Mouse (Mus musculus) stomach, embryonic 16.5 days (tissue): Measurements from ENCODE around the gene Mocs1. TPM values are rescaled to one million over a fixed set of nuclear protein-coding genes. Genes with fewer than 3 reads are reported as not detected.

ENCODE experiments used
- ATAC-seq: fragments of 200-750 bp; cut with Nextera tagmentation; 2 replicates; pipeline ENCODE4 v1.8.0; 2017; ENCODE audit warnings: moderate number of reproducible peaks, moderate TSS enrichment; ENCODE audit not compliant: insufficient read depth, low FRiP score
- H3K27ac ChIP-seq: fragments of 300-500 bp; sonication (generic); 2 replicates; pipeline ENCODE4 v1.5.1; 2014; ENCODE audit warnings: low read length
- H3K27me3 ChIP-seq: fragments of 300-500 bp; sonication (generic); 2 replicates; pipeline ENCODE4 v1.6.1; 2014; ENCODE audit warnings: low read length, control low read depth, mixed read lengths; ENCODE audit not compliant: control insufficient read depth, insufficient read depth
- H3K36me3 ChIP-seq: fragments of 300-500 bp; sonication (generic); 2 replicates; pipeline ENCODE4 v1.6.1; 2014; ENCODE audit warnings: low read length; ENCODE audit not compliant: control insufficient read depth, insufficient read depth
- H3K4me1 ChIP-seq: fragments of 300-500 bp; sonication (generic); 2 replicates; pipeline ENCODE4 v1.6.1; 2014; ENCODE audit warnings: low read length, control low read depth, mixed read lengths; ENCODE audit not compliant: control insufficient read depth, insufficient read depth
- H3K4me2 ChIP-seq: fragments of 300-500 bp; sonication (generic); 2 replicates; pipeline ENCODE4 v1.6.1; 2014; ENCODE audit warnings: low read depth, low read length, mixed read lengths
- H3K4me3 ChIP-seq: fragments of 300-500 bp; sonication (generic); replicated peaks from 2 replicates; pipeline ENCODE4 v1.5.1; 2014; ENCODE audit warnings: mild to moderate bottlenecking, low read length
- H3K9ac ChIP-seq: fragments of 300-500 bp; sonication (generic); 2 replicates; pipeline ENCODE4 v1.6.1; 2014; ENCODE audit warnings: low read length
- H3K9me3 ChIP-seq: fragments of 300-500 bp; sonication (generic); replicated peaks from 2 replicates; pipeline ENCODE4 v1.6.1; 2016; ENCODE audit warnings: low read length, control low read depth; ENCODE audit not compliant: control insufficient read depth
- WGBS: fragments of 180-500 bp; shearing (Covaris S2); extraction: QIAGEN DNeasy Blood & Tissue Kit; methylation state at CpG from one replicate; pipeline ENCODE4 v1.1.7; 2014; 5-methylcytosine and 5-hydroxymethylcytosine counted together
- polyA plus RNA-seq: library from polyadenylated mRNA; unstranded; fragments of >200 nt; fragmentation: Nextera tagmentation; extraction: Ambion mirVana; gene quantifications from 2 replicates; pipeline ENCODE4 v1.2.1, GENCODE M21; 2015

Gene Mocs1
- polyA plus RNA-seq, 1 experiment from 2014 or later: 8.2 TPM

GRCm38 (mm10) chr17:49484435-49484834 lies 56.3 kb downstream of the Mocs1 start:
- Histone ChIP-seq H3K27ac (no peak overlapping the region), H3K9ac (no peak overlapping the region), H3K36me3 (peaks cover 4% of the 10 kb centered on the region), H3K4me2 (no peak overlapping the region), H3K27me3 (no peaks in the 10 kb centered on the region), H3K4me3 (no peak overlapping the region), H3K9me3 (no peaks in the 10 kb centered on the region), H3K4me1 (no peaks in the 10 kb centered on the region)
- no peak for ATAC-seq
- 85% methylated on average over 3 of the region's 3 CpGs for WGBS

- H3K36me3 ChIP-seq: peaks cover 5% of the 10 kb centered on the region; the same call in 1 of the 2 replicates
- H3K4me2 ChIP-seq: no peak overlapping the region
- H3K4me3 ChIP-seq: no peak overlapping the region
- H3K9ac ChIP-seq: no peak overlapping the region
- no peaks in the 10 kb centered on the region for H3K27me3 ChIP-seq
- no peak overlapping the region for H3K27ac ChIP-seq
- H3K9me3 ChIP-seq: no peaks in the 10 kb centered on the region
- 58% methylated on average over 5 of the region's 5 CpGs for WGBS
- H3K4me1 ChIP-seq: no peaks in the 10 kb centered on the region
- ATAC-seq: no peak
Observed at GRCm38 (mm10) chr17:49489098-49489497, 60.9 kb downstream of the Mocs1 start.

GRCm38 (mm10) chr17:49493276-49493675 lies 65.1 kb downstream of the Mocs1 start:
- no peak overlapping the region for H3K27ac ChIP-seq
- H3K36me3 ChIP-seq: 0 out of 2 replicates have a peak, but pooled peaks cover 7% of the 10 kb centered on the region
- no peak overlapping the region for H3K4me3 ChIP-seq
- H3K9ac ChIP-seq: no peak overlapping the region
- H3K4me2 ChIP-seq: no peak overlapping the region
- no peaks in the 10 kb centered on the region for H3K4me1 ChIP-seq
- no peaks in the 10 kb centered on the region for H3K27me3 ChIP-seq
- WGBS: 96% methylated on average over 4 of the region's 4 CpGs
- no peaks in the 10 kb centered on the region for H3K9me3 ChIP-seq
- ATAC-seq: no peak

- Histone ChIP-seq H3K9me3 (no peaks in the 10 kb centered on the region), H3K36me3 (0 out of 2 replicates have a peak, but pooled peaks cover 7% of the 10 kb centered on the region), H3K27ac (no peak overlapping the region), H3K9ac (no peak overlapping the region), H3K27me3 (no peaks in the 10 kb centered on the region), H3K4me3 (no peak overlapping the region), H3K4me2 (no peak overlapping the region), H3K4me1 (no peaks in the 10 kb centered on the region)
- no peak for ATAC-seq
- WGBS: 64% methylated on average over 3 of the region's 3 CpGs
Observed at GRCm38 (mm10) chr17:49498169-49498568, 70.0 kb downstream of the Mocs1 start.

- Histone ChIP-seq H3K36me3 (0 out of 2 replicates have a peak, but pooled peaks cover 2% of the 10 kb centered on the region), H3K9ac (no peak overlapping the region), H3K4me1 (no peaks in the 10 kb centered on the region), H3K4me2 (no peak overlapping the region), H3K27ac (no peak overlapping the region), H3K9me3 (no peaks in the 10 kb centered on the region), H3K4me3 (no peak overlapping the region), H3K27me3 (no peaks in the 10 kb centered on the region)
- WGBS: 88% methylated on average over 2 of the region's 2 CpGs
- ATAC-seq: no peak
Observed at GRCm38 (mm10) chr17:49499635-49500034, 71.5 kb downstream of the Mocs1 start.

- no peak overlapping the region for H3K4me2 ChIP-seq
- no peaks in the 10 kb centered on the region for H3K4me1 ChIP-seq
- H3K36me3 ChIP-seq: no peaks in the 10 kb centered on the region
- no peak for ATAC-seq
- 51% methylated on average over 2 of the region's 2 CpGs for WGBS
- H3K27me3 ChIP-seq: no peaks in the 10 kb centered on the region
- no peak overlapping the region for H3K27ac ChIP-seq
- H3K4me3 ChIP-seq: no peak overlapping the region
- H3K9ac ChIP-seq: no peak overlapping the region
- H3K9me3 ChIP-seq: no peaks in the 10 kb centered on the region
Observed at GRCm38 (mm10) chr17:49500234-49500633, 72.1 kb downstream of the Mocs1 start.

GRCm38 (mm10) chr17:49503246-49503900 lies 75.2 kb downstream of the Mocs1 start:
- Histone ChIP-seq H3K4me2 (no peak overlapping the region), H3K36me3 (no peaks in the 10 kb centered on the region), H3K27me3 (no peaks in the 10 kb centered on the region), H3K4me3 (no peak overlapping the region), H3K9ac (no peak overlapping the region), H3K4me1 (no peaks in the 10 kb centered on the region), H3K27ac (no peak overlapping the region), H3K9me3 (no peaks in the 10 kb centered on the region)
- no peak for ATAC-seq
- WGBS: 69% methylated on average over 6 of the region's 6 CpGs

Other genes with a start within 250 kb of the Mocs1 start
- 7.0 and 7.9 TPM in 2 replicates for gene Daam2, start 136.0 kb downstream of the Mocs1 start, polyA plus RNA-seq
- 1.2 and 1.5 TPM in 2 replicates for gene Kif6, start 186.8 kb downstream of the Mocs1 start, polyA plus RNA-seq